Mouse (Mus musculus) megakaryocyte, adult 5-6 weeks (primary cell): ENCODE data around the gene Pdgfc. TPM values are rescaled to one million over a fixed set of nuclear protein-coding genes. Genes with fewer than 3 reads are reported as not detected.

Experiments used
- ATAC-seq: 2 replicates; pipeline ENCODE4 v1.8.0; 2016; ENCODE audit warnings: mild to moderate bottlenecking, inconsistent platforms; ENCODE audit not compliant: poor library complexity, severe bottlenecking
- total RNA-seq, 2 experiments: library from RNA; stranded (forward) in 1 of 2; stranded (reverse) in 1 of 2; fragments of 153-499, 151-499 nt in 1 of 2; fragments of 221-1000, 200-1000 nt in 1 of 2; gene quantifications; 2 replicates each; pipeline versions ENCODE4 v1.2.3 to v1.2.4; 2015 to 2017

Pdgfc gene
- total RNA-seq, 2 experiments from 2014 or later, result not detected

GRCm38 (mm10) chr3:81262801-81263200 is 226.6 kb downstream of the Pdgfc start:
- no peak for ATAC-seq

Other genes with a start within 250 kb of the Pdgfc start
- not detected in 2 replicates for gene Gria2, start 233.6 kb upstream of the Pdgfc start, total RNA-seq (2015)
- gene Gria2, start 233.6 kb upstream of the Pdgfc start, total RNA-seq (2017), result not detected in 2 replicates
- gene Glrb, start 122.8 kb upstream of the Pdgfc start, total RNA-seq (2015), result not detected in 2 replicates
- not detected in 2 replicates for gene Glrb, start 122.8 kb upstream of the Pdgfc start, total RNA-seq (2017)